Mouse (Mus musculus): ENCODE measurements at regions not wholly inside any gene's neighbourhood (a gene's known extent, or its start where the extent isn't known, plus 50 kb on each side); places are given as distances from the start of the nearest gene placed in this dataset.
A peak's percentile ranks its signal among the peaks of the same experiment; 100 is the strongest.

DNA sequence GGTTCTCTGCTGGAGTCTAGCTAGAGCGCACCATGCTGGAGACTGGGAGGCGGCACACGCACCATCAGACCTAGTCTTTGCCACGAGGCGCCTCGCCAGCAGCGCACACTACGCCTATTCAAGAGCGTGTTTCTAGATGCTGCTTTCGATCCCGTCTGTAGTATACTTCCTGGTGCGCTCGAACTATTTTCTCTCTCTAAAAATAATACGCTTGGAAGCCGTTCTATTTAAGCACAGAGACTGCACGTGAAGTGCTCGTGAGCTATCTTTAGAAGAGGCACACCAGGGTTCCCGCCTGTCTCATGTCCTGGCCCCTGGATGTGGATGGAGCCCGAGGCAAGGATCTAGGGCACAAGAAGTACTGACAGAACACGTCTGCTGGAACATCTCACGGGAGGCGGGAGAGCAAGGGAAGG is 87.4 kb upstream of the Pcbd1 start:
- no peak for TF ChIP-seq CTCF (IDR thresholded peaks at IDR 0.05; ENCODE audit: extremely low read depth, insufficient read depth, low read length)
- TF ChIP-seq POLR2A (IDR thresholded peaks at IDR 0.05; ENCODE audit: extremely low read depth, insufficient read depth, low read length), result no peak
- H3K27ac ChIP-seq (ENCODE audit: insufficient read depth, low read length), result no peak overlapping the region

GRCm38 (mm10) chr10:60997393-60997792 is 91.7 kb upstream of the Pcbd1 start:
- H3K4me1 ChIP-seq (ENCODE audit: control insufficient read depth, insufficient read depth, low read length), result peaks cover 2% of the 10 kb centered on the region; the same call in 1 of the 2 replicates
- no peak overlapping the region for H3K27ac ChIP-seq (ENCODE audit: insufficient read depth, low read length)
- TF ChIP-seq CTCF (IDR thresholded peaks at IDR 0.05; ENCODE audit: extremely low read depth, insufficient read depth, low read length) (no peak), POLR2A (IDR thresholded peaks at IDR 0.05; ENCODE audit: extremely low read depth, insufficient read depth, low read length) (no peak)
- no peak overlapping the region for H3K4me3 ChIP-seq (ENCODE audit: insufficient read depth, low read length)

More for the DNA sequence above, 87.4 kb upstream of the Pcbd1 start:
- no peak overlapping the region for H3K4me3 ChIP-seq (ENCODE audit: insufficient read depth, low read length)
- no peaks in the 10 kb centered on the region for H3K4me1 ChIP-seq (ENCODE audit: control insufficient read depth, insufficient read depth, low read length)

- Histone ChIP-seq H3K27ac (ENCODE audit: insufficient read depth, low read length) (peak overlapping the region; percentile 84), H3K4me1 (ENCODE audit: control insufficient read depth, insufficient read depth, low read length) (peaks cover 2% of the 10 kb centered on the region; the same call in 1 of the 2 replicates), H3K4me3 (ENCODE audit: insufficient read depth, low read length) (no peak overlapping the region)
- TF ChIP-seq CTCF (IDR thresholded peaks at IDR 0.05; ENCODE audit: extremely low read depth, insufficient read depth, low read length) (no peak), POLR2A (IDR thresholded peaks at IDR 0.05; ENCODE audit: extremely low read depth, insufficient read depth, low read length) (no peak)
Observed at GRCm38 (mm10) chr10:60995908-60996640, 93.1 kb upstream of the Pcbd1 start.

- H3K4me3 ChIP-seq (ENCODE audit: insufficient read depth, low read length), result no peak overlapping the region
Observed at GRCm38 (mm10) chr10:60985109-60985576, 104.0 kb upstream of the Pcbd1 start.

DNA sequence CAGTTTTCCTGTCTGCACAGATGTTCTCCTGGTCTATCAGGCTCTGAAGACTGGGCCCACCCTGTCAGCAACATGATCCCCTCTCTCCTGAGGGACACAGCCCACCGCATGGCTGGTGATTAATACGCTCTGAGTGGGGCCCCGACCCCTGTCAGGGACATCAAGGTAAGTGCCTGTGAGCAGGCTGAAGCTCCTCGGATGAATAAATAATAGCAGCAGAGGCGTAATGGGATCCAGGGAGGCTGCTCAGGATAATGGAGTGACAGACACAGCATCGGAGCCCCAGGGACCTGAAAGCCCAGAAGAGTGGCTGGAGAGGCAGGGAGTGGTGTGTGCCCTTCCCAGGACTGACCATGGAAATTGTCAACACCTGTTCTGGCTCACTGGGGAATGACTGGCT is 107.4 kb upstream of the Pcbd1 start:
- no peak overlapping the region for H3K4me3 ChIP-seq (ENCODE audit: insufficient read depth, low read length)
- H3K27ac ChIP-seq (ENCODE audit: insufficient read depth, low read length), result no peak overlapping the region
- no peaks in the 10 kb centered on the region for H3K4me1 ChIP-seq (ENCODE audit: control insufficient read depth, insufficient read depth, low read length)
- TF ChIP-seq POLR2A (IDR thresholded peaks at IDR 0.05; ENCODE audit: extremely low read depth, insufficient read depth, low read length) (no peak), CTCF (IDR thresholded peaks at IDR 0.05; ENCODE audit: extremely low read depth, insufficient read depth, low read length) (no peak)

More at GRCm38 (mm10) chr10:60985109-60985576, 104.0 kb upstream of the Pcbd1 start:
- TF ChIP-seq POLR2A (IDR thresholded peaks at IDR 0.05; ENCODE audit: extremely low read depth, insufficient read depth, low read length) (no peak), CTCF (IDR thresholded peaks at IDR 0.05; ENCODE audit: extremely low read depth, insufficient read depth, low read length) (no peak)
- H3K27ac ChIP-seq (ENCODE audit: insufficient read depth, low read length), result no peak overlapping the region
- H3K4me1 ChIP-seq (ENCODE audit: control insufficient read depth, insufficient read depth, low read length), result no peaks in the 10 kb centered on the region

DNA sequence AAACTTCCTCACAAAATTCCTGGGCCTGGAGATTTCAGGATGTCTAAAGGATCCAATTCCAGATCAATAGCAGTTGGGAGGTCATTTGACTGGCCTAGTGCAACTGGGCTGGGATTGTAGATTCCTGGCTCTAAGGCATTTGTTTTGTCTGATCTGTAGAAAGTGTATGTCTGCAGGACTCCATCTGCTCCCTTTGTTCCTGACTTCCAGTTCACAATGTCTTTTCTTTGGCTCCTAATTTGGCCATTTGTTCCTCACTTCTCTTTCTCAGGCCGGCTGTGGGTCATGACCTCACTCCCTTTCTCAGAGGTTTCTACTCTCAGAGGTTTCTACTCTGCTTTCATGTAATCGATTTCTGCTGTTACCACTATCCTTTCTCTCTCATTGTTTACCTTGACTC is 115.5 kb upstream of the Pcbd1 start:
- no peak overlapping the region for H3K27ac ChIP-seq (ENCODE audit: insufficient read depth, low read length)

DNA sequence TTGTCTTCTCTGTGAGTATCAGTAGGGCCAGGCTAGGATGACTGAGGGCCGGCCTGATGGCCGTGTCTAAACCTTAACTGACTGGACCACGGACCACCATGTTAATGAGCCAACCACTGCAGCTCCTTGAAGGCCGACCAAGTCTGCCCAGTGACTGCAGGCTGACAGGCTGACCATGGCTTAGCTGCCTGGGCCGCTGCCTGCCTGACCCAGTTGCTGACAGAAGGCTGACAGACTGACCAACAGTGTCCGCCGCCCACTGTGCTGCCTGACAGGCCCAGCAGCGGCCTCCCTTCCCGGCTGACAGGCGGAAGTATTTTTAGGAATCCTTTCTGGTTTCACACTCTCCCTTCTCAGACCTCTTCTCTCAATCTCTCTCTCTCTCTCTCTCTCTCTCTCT is 124.3 kb upstream of the Pcbd1 start:
- no peak for TF ChIP-seq POLR2A (IDR thresholded peaks at IDR 0.05; ENCODE audit: extremely low read depth, insufficient read depth, low read length)
- TF ChIP-seq CTCF (IDR thresholded peaks at IDR 0.05; ENCODE audit: extremely low read depth, insufficient read depth, low read length), result no peak
- no peaks in the 10 kb centered on the region for H3K4me1 ChIP-seq (ENCODE audit: control insufficient read depth, insufficient read depth, low read length)
- H3K4me3 ChIP-seq (ENCODE audit: insufficient read depth, low read length), result no peak overlapping the region
- no peak overlapping the region for H3K27ac ChIP-seq (ENCODE audit: insufficient read depth, low read length)

More for the DNA sequence above, 115.5 kb upstream of the Pcbd1 start:
- Histone ChIP-seq H3K4me1 (ENCODE audit: control insufficient read depth, insufficient read depth, low read length) (no peaks in the 10 kb centered on the region), H3K4me3 (ENCODE audit: insufficient read depth, low read length) (no peak overlapping the region)
- no peak for TF ChIP-seq CTCF (IDR thresholded peaks at IDR 0.05; ENCODE audit: extremely low read depth, insufficient read depth, low read length)
- TF ChIP-seq POLR2A (IDR thresholded peaks at IDR 0.05; ENCODE audit: extremely low read depth, insufficient read depth, low read length), result no peak

DNA sequence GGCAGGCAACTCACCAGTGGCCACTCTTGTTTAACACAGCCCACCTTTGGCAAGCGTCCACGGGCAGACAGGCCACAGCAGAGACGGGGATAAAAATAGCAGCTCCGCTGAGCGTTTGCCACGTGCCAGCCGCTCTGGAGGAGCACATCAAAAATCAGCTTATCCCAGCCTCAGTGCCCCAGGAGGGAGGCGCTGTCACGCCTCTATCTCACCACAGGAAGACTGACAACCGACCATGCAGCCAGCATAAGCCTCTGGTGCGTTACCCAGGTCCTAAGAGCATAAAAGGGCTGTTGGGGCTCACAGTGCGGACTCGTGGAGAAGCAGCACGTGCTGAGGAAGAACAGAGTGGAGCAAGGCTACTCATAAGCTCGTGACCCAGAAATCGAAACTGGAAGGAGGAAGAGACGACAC is 126.4 kb upstream of the Unc5b start:
- Histone ChIP-seq H3K4me1 (ENCODE audit: control insufficient read depth, insufficient read depth, low read length) (0 out of 2 replicates have a peak, but pooled peaks cover 2% of the 10 kb centered on the region), H3K27ac (ENCODE audit: insufficient read depth, low read length) (no peak overlapping the region), H3K4me3 (ENCODE audit: insufficient read depth, low read length) (no peak overlapping the region)
- no peak for TF ChIP-seq POLR2A (IDR thresholded peaks at IDR 0.05; ENCODE audit: extremely low read depth, insufficient read depth, low read length)
- no peak for TF ChIP-seq CTCF (IDR thresholded peaks at IDR 0.05; ENCODE audit: extremely low read depth, insufficient read depth, low read length)

DNA sequence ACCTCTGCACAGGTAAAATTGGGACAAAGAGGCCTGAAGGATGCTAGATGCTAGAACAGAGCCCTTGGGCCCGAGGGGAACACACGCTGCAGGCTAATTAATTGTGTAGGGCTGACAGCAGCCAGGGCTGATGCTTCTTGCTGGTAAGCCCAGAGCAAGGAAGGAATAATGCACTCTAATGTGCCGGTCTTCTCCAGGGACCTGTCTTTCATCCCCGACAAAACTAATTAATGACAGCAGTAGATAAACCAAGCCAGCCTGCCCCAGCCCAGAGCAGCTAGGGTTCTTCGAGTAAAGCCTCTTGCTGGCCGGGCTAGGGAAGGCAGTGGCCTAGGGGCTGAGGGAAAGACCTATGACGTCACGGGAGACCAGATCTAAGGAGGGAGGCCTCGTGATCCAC is 124.1 kb upstream of the Unc5b start:
- H3K4me3 ChIP-seq (ENCODE audit: insufficient read depth, low read length), result no peak overlapping the region
- no peak for TF ChIP-seq CTCF (IDR thresholded peaks at IDR 0.05; ENCODE audit: extremely low read depth, insufficient read depth, low read length)
- no peak for TF ChIP-seq POLR2A (IDR thresholded peaks at IDR 0.05; ENCODE audit: extremely low read depth, insufficient read depth, low read length)
- no peak overlapping the region for H3K27ac ChIP-seq (ENCODE audit: insufficient read depth, low read length)
- 0 out of 2 replicates have a peak, but pooled peaks cover 2% of the 10 kb centered on the region for H3K4me1 ChIP-seq (ENCODE audit: control insufficient read depth, insufficient read depth, low read length)

DNA sequence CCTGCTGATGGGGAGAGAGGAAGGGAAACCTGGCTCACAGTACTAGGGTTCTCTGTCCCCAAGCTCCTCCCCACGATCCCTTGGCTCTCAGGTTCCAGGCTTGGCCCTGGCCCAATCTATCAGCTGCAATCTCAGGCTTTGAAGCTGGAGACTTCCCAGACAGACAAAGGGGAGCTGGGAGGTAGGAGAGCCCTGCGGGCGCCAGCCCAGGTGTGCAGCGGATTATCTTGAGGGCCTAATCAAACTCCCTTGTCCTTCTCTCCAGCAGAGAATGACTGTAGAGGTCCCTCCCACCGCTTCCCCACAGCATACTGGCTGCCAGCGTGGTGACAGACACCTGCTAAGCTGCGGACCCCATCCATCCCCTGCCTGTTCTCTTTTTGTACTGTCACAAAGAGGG is 121.1 kb upstream of the Unc5b start:
- Histone ChIP-seq H3K4me1 (ENCODE audit: control insufficient read depth, insufficient read depth, low read length) (no peaks in the 10 kb centered on the region), H3K4me3 (ENCODE audit: insufficient read depth, low read length) (no peak overlapping the region), H3K27ac (ENCODE audit: insufficient read depth, low read length) (no peak overlapping the region)
- TF ChIP-seq CTCF (IDR thresholded peaks at IDR 0.05; ENCODE audit: extremely low read depth, insufficient read depth, low read length) (no peak), POLR2A (IDR thresholded peaks at IDR 0.05; ENCODE audit: extremely low read depth, insufficient read depth, low read length) (no peak)
